Mouse (Mus musculus) testis, adult 2 months (tissue): ENCODE measurements around the gene Zfp580.

Experiments
- CTCF ChIP-seq: fragments of 200-500 bp; IDR thresholded peaks from 2 replicates; pipeline ENCODE4 v1.5.1; 2012; ENCODE audit warnings: low read depth, mild to moderate bottlenecking, inconsistent platforms, low read length, moderate library complexity; ENCODE audit not compliant: control insufficient read depth, insufficient read depth, insufficient replicate concordance
- POLR2A ChIP-seq: fragments of 200-500 bp; IDR thresholded peaks from 2 replicates; pipeline ENCODE4 v1.6.1; 2012; ENCODE audit warnings: low read depth, mild to moderate bottlenecking, inconsistent platforms, low read length, moderate library complexity; ENCODE audit not compliant: control insufficient read depth

GRCm38 (mm10) chr7:5102564-5102963 lies 51.2 kb downstream of the Zfp580 start:
- TF ChIP-seq CTCF (no peak), POLR2A (no peak)
